Mouse (Mus musculus): ENCODE measurements around the gene Tnfaip8l1. TPM values are rescaled to one million over a fixed set of nuclear protein-coding genes. Genes with fewer than 3 reads are reported as not detected.
A peak's percentile ranks its signal among the peaks of the same experiment; 100 is the strongest.

Tnfaip8l1 gene
- polyA plus RNA-seq, 1 experiment, result 2.3 TPM

- Histone ChIP-seq H3K79me2 (ENCODE audit: control insufficient read depth, insufficient read depth) (no peaks in the 10 kb centered on the region), H3K4me2 (ENCODE audit: low read depth) (no peak overlapping the region), H3K4me3 (no peak overlapping the region), H3K27me3 (ENCODE audit: control insufficient read depth, insufficient read depth, insufficient read length) (peaks cover 62% of the 10 kb centered on the region), H3ac (ENCODE audit: control insufficient read depth, insufficient read length) (no peak overlapping the region), H3K36me3 (ENCODE audit: control insufficient read depth, insufficient read depth) (no peaks in the 10 kb centered on the region)
- no peak for TF ChIP-seq MAX (IDR thresholded peaks at IDR 0.05; ENCODE audit: low read depth)
- TF ChIP-seq REST (IDR thresholded peaks at IDR 0.05; ENCODE audit: insufficient read depth, insufficient read length), result no peak
- TF ChIP-seq TCF3 (IDR thresholded peaks at IDR 0.05; ENCODE audit: insufficient read length, low read depth), result no peak
- no peak for TF ChIP-seq MYOD1 (IDR thresholded peaks at IDR 0.05; ENCODE audit: control insufficient read depth in 1 of 3, insufficient read length in 2 of 3, low read depth in 2 of 3)
- TF ChIP-seq POLR2A (IDR thresholded peaks at IDR 0.05; ENCODE audit: insufficient read length, low read depth), result no peak
- no peak for TF ChIP-seq TCF12 (IDR thresholded peaks at IDR 0.05; ENCODE audit: insufficient read depth, poor library complexity, severe bottlenecking)
Measured at GRCm38 (mm10) chr17:56137839-56138613, 24.3 kb upstream of the Tnfaip8l1 start.

- Histone ChIP-seq H3K27me3 (ENCODE audit: control insufficient read depth, insufficient read depth, insufficient read length) (peaks cover 76% of the 10 kb centered on the region), H3K4me3 (no peak overlapping the region), H3ac (ENCODE audit: control insufficient read depth, insufficient read length) (no peak overlapping the region), H3K36me3 (ENCODE audit: control insufficient read depth, insufficient read depth) (no peaks in the 10 kb centered on the region), H3K4me2 (ENCODE audit: low read depth) (no peak overlapping the region), H3K79me2 (ENCODE audit: control insufficient read depth, insufficient read depth) (no peaks in the 10 kb centered on the region)
- TF ChIP-seq CEBPB (IDR thresholded peaks at IDR 0.05; ENCODE audit: insufficient read depth, poor library complexity, severe bottlenecking) (no peak), SRF (IDR thresholded peaks at IDR 0.05; ENCODE audit: control insufficient read depth, insufficient read length, low read depth) (no peak), MYOD1 (IDR thresholded peaks at IDR 0.05; ENCODE audit: control insufficient read depth in 1 of 3, insufficient read length in 2 of 3, low read depth in 2 of 3) (no peak), POLR2A (IDR thresholded peaks at IDR 0.05; ENCODE audit: insufficient read length, low read depth) (no peak), MYOG (IDR thresholded peaks at IDR 0.05; ENCODE audit: control insufficient read depth in 1 of 3, insufficient read depth in 1 of 3, insufficient read length in 2 of 3, low read depth in 2 of 3) (no peak), USF1 (IDR thresholded peaks at IDR 0.05; ENCODE audit: low read depth) (no peak), REST (IDR thresholded peaks at IDR 0.05; ENCODE audit: insufficient read depth, insufficient read length) (no peak), TCF3 (IDR thresholded peaks at IDR 0.05; ENCODE audit: insufficient read length, low read depth) (no peak), MAX (IDR thresholded peaks at IDR 0.05; ENCODE audit: low read depth) (no peak), TCF12 (IDR thresholded peaks at IDR 0.05; ENCODE audit: insufficient read depth, poor library complexity, severe bottlenecking) (no peak), POLR2AphosphoS2 (IDR thresholded peaks at IDR 0.05; ENCODE audit: insufficient read length, low read depth) (no peak), E2F4 (IDR thresholded peaks at IDR 0.05; ENCODE audit: insufficient read depth) (no peak)
Measured at GRCm38 (mm10) chr17:56139355-56139754, 22.9 kb upstream of the Tnfaip8l1 start.

GRCm38 (mm10) chr17:56139858-56140595 lies 22.2 kb upstream of the Tnfaip8l1 start, which contains the start of gene Sema6b:
Sema6b (minus strand) TSS chr17:56140343.
- peak within 1 kb of the TSS; percentile 55 for H3K4me2 ChIP-seq (ENCODE audit: low read depth)

GRCm38 (mm10) chr17:56141702-56142605 lies 20.3 kb upstream of the Tnfaip8l1 start:
- H3K27me3 ChIP-seq (ENCODE audit: control insufficient read depth, insufficient read depth, insufficient read length), result peaks cover 86% of the 10 kb centered on the region
- no peak overlapping the region for H3ac ChIP-seq (ENCODE audit: control insufficient read depth, insufficient read length)
- TF ChIP-seq USF1 (IDR thresholded peaks at IDR 0.05; ENCODE audit: low read depth), result no peak
- peak in 2 of 3 experiments; percentile 92 to 97 for TF ChIP-seq MYOD1 (IDR thresholded peaks at IDR 0.05; ENCODE audit: control insufficient read depth in 1 of 3, insufficient read length in 2 of 3, low read depth in 2 of 3)
- peak; percentile 95 for TF ChIP-seq TCF3 (IDR thresholded peaks at IDR 0.05; ENCODE audit: insufficient read length, low read depth)
- no peak for TF ChIP-seq SRF (IDR thresholded peaks at IDR 0.05; ENCODE audit: control insufficient read depth, insufficient read length, low read depth)
- peak; percentile 91 for TF ChIP-seq TCF12 (IDR thresholded peaks at IDR 0.05; ENCODE audit: insufficient read depth, poor library complexity, severe bottlenecking)
- no peak for TF ChIP-seq REST (IDR thresholded peaks at IDR 0.05; ENCODE audit: insufficient read depth, insufficient read length)
- TF ChIP-seq MYOG (IDR thresholded peaks at IDR 0.05; ENCODE audit: control insufficient read depth in 1 of 3, insufficient read depth in 1 of 3, insufficient read length in 2 of 3, low read depth in 2 of 3), result peak; percentile 38 to 99 (median 98)
- no peak for TF ChIP-seq MAX (IDR thresholded peaks at IDR 0.05; ENCODE audit: low read depth)
- peak overlapping the region; percentile 12 for H3K4me2 ChIP-seq (ENCODE audit: low read depth)
- H3K36me3 ChIP-seq (ENCODE audit: control insufficient read depth, insufficient read depth), result no peaks in the 10 kb centered on the region
- H3K79me2 ChIP-seq (ENCODE audit: control insufficient read depth, insufficient read depth), result no peaks in the 10 kb centered on the region
- no peak overlapping the region for H3K4me3 ChIP-seq

More at GRCm38 (mm10) chr17:56139858-56140595, 22.2 kb upstream of the Tnfaip8l1 start, which contains the start of gene Sema6b:
- H3K4me3 ChIP-seq, result no peak within 1 kb of the TSS
- H3K36me3 ChIP-seq (ENCODE audit: control insufficient read depth, insufficient read depth), result no peaks in the 10 kb centered on the region
- no peak within 1 kb of the TSS for H3ac ChIP-seq (ENCODE audit: control insufficient read depth, insufficient read length)
- TF ChIP-seq MAX (IDR thresholded peaks at IDR 0.05; ENCODE audit: low read depth), result no peak
- TF ChIP-seq E2F4 (IDR thresholded peaks at IDR 0.05; ENCODE audit: insufficient read depth), result no peak
- TF ChIP-seq MYOD1 (IDR thresholded peaks at IDR 0.05; ENCODE audit: control insufficient read depth in 1 of 3, insufficient read length in 2 of 3, low read depth in 2 of 3), result peak in 2 of 3 experiments; percentile 13 to 49
- TF ChIP-seq TCF3 (IDR thresholded peaks at IDR 0.05; ENCODE audit: insufficient read length, low read depth), result peak; percentile 36
- TF ChIP-seq MYOG (IDR thresholded peaks at IDR 0.05; ENCODE audit: control insufficient read depth in 1 of 3, insufficient read depth in 1 of 3, insufficient read length in 2 of 3, low read depth in 2 of 3), result peak in 2 of 3 experiments; percentile 68 to 71
- peaks cover 82% of the 10 kb centered on the region for H3K27me3 ChIP-seq (ENCODE audit: control insufficient read depth, insufficient read depth, insufficient read length)
- no peaks in the 10 kb centered on the region for H3K79me2 ChIP-seq (ENCODE audit: control insufficient read depth, insufficient read depth)
